Mouse (Mus musculus): ENCODE measurements around the gene Cfap299. TPM values are rescaled to one million over a fixed set of nuclear protein-coding genes. Genes with fewer than 3 reads are reported as not detected.

Cfap299 gene
- polyA plus RNA-seq, 1 experiment from 2014 or later: 0.41 TPM

GRCm38 (mm10) chr5:98550285-98550684 lies 221.2 kb downstream of the Cfap299 start:
- H3K36me3 ChIP-seq (ENCODE audit: control insufficient read depth, insufficient read depth, low read length): no peaks in the 10 kb centered on the region
- H3K27ac ChIP-seq (replicated peaks in 1 of 2; ENCODE audit: control insufficient read depth in 1 of 2, insufficient read depth in 1 of 2, low read depth in 2 of 2, low read length in 2 of 2): no peak overlapping the region
- H3K4me3 ChIP-seq (ENCODE audit: control insufficient read depth in 1 of 2, insufficient read depth in 1 of 2, low read depth in 1 of 2, low read length in 2 of 2): no peak overlapping the region
- H3K9me3 ChIP-seq (ENCODE audit: control insufficient read depth, low read length): no peaks in the 10 kb centered on the region
- H3K4me2 ChIP-seq (ENCODE audit: low read length): no peak overlapping the region
- H3K27me3 ChIP-seq (ENCODE audit: control insufficient read depth, insufficient read depth, low read length): no peaks in the 10 kb centered on the region
- no peak for ATAC-seq (ENCODE audit: insufficient number of reproducible peaks, insufficient read depth, low FRiP score, low read depth)
- H3K4me1 ChIP-seq (ENCODE audit: control insufficient read depth in 2 of 2, insufficient read depth in 2 of 2, low read length in 2 of 2): no peaks in the 10 kb centered on the region
- H3K9ac ChIP-seq (ENCODE audit: low read length): no peak overlapping the region
- 43% methylated on average over 5 of the region's 5 CpGs for WGBS

DNA sequence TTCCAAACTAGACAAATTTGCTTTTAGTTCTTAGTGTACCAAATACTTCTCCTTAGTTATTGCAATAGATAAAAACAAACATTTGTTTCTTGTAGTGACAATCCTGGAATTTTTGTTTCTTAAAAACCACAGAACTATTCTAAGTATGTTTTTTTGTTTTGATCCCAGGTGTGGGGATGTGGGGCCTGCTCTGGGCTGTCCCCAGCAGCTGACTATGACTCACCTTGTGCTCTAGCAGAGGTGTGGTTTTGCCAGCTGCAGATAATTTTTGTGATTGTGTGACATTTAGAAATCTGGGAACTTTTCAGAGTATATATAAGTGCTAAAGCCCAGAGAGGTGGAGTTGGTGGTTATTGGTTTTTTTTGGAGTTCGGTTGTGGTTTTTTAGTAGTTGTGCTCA lies 221.8 kb downstream of the Cfap299 start:
- no peak for ATAC-seq (ENCODE audit: insufficient number of reproducible peaks, insufficient read depth, low FRiP score, low read depth)
- no peaks in the 10 kb centered on the region for H3K9me3 ChIP-seq (ENCODE audit: control insufficient read depth, low read length)
- H3K9ac ChIP-seq (ENCODE audit: low read length): no peak overlapping the region
- WGBS: 84% methylated on average over 1 of the region's 1 CpGs
- no peaks in the 10 kb centered on the region for H3K27me3 ChIP-seq (ENCODE audit: control insufficient read depth, insufficient read depth, low read length)
- no peak overlapping the region for H3K4me3 ChIP-seq (ENCODE audit: control insufficient read depth in 1 of 2, insufficient read depth in 1 of 2, low read depth in 1 of 2, low read length in 2 of 2)
- H3K4me2 ChIP-seq (ENCODE audit: low read length): no peak overlapping the region
- no peaks in the 10 kb centered on the region for H3K4me1 ChIP-seq (ENCODE audit: control insufficient read depth in 2 of 2, insufficient read depth in 2 of 2, low read length in 2 of 2)
- H3K36me3 ChIP-seq (ENCODE audit: control insufficient read depth, insufficient read depth, low read length): no peaks in the 10 kb centered on the region
- H3K27ac ChIP-seq (replicated peaks in 1 of 2; ENCODE audit: control insufficient read depth in 1 of 2, insufficient read depth in 1 of 2, low read depth in 2 of 2, low read length in 2 of 2): no peak overlapping the region

GRCm38 (mm10) chr5:98552395-98552794 lies 223.3 kb downstream of the Cfap299 start, which contains the start of gene Gm11111:
Gm11111 (plus strand) TSS chr5:98552695.
- no peak within 1 kb of the TSS for H3K4me3 ChIP-seq (ENCODE audit: control insufficient read depth in 1 of 2, insufficient read depth in 1 of 2, low read depth in 1 of 2, low read length in 2 of 2)
- H3K9ac ChIP-seq (ENCODE audit: low read length): no peak within 1 kb of the TSS
- no peak for ATAC-seq (ENCODE audit: insufficient number of reproducible peaks, insufficient read depth, low FRiP score, low read depth)
- H3K9me3 ChIP-seq (ENCODE audit: control insufficient read depth, low read length): no peaks in the 10 kb centered on the region
- H3K36me3 ChIP-seq (ENCODE audit: control insufficient read depth, insufficient read depth, low read length): no peaks in the 10 kb centered on the region
- no peak within 1 kb of the TSS for H3K27ac ChIP-seq (replicated peaks in 1 of 2; ENCODE audit: control insufficient read depth in 1 of 2, insufficient read depth in 1 of 2, low read depth in 2 of 2, low read length in 2 of 2)
- H3K27me3 ChIP-seq (ENCODE audit: control insufficient read depth, insufficient read depth, low read length): no peaks in the 10 kb centered on the region
- H3K4me1 ChIP-seq (ENCODE audit: control insufficient read depth in 2 of 2, insufficient read depth in 2 of 2, low read length in 2 of 2): no peaks in the 10 kb centered on the region
- H3K4me2 ChIP-seq (ENCODE audit: low read length): no peak within 1 kb of the TSS

GRCm38 (mm10) chr5:98552811-98553601 lies 223.9 kb downstream of the Cfap299 start:
- ATAC-seq (ENCODE audit: insufficient number of reproducible peaks, insufficient read depth, low FRiP score, low read depth): no peak
- no peaks in the 10 kb centered on the region for H3K27me3 ChIP-seq (ENCODE audit: control insufficient read depth, insufficient read depth, low read length)
- H3K9me3 ChIP-seq (ENCODE audit: control insufficient read depth, low read length): no peaks in the 10 kb centered on the region
- H3K27ac ChIP-seq (replicated peaks in 1 of 2; ENCODE audit: control insufficient read depth in 1 of 2, insufficient read depth in 1 of 2, low read depth in 2 of 2, low read length in 2 of 2): no peak overlapping the region
- H3K36me3 ChIP-seq (ENCODE audit: control insufficient read depth, insufficient read depth, low read length): no peaks in the 10 kb centered on the region
- WGBS: 74% methylated on average over 7 of the region's 7 CpGs
- no peak overlapping the region for H3K4me2 ChIP-seq (ENCODE audit: low read length)
- no peaks in the 10 kb centered on the region for H3K4me1 ChIP-seq (ENCODE audit: control insufficient read depth in 2 of 2, insufficient read depth in 2 of 2, low read length in 2 of 2)
- no peak overlapping the region for H3K4me3 ChIP-seq (ENCODE audit: control insufficient read depth in 1 of 2, insufficient read depth in 1 of 2, low read depth in 1 of 2, low read length in 2 of 2)
- H3K9ac ChIP-seq (ENCODE audit: low read length): no peak overlapping the region

GRCm38 (mm10) chr5:98561301-98561700 lies 232.2 kb downstream of the Cfap299 start:
- H3K4me2 ChIP-seq (ENCODE audit: low read length): no peak overlapping the region
- no peaks in the 10 kb centered on the region for H3K36me3 ChIP-seq (ENCODE audit: control insufficient read depth, insufficient read depth, low read length)
- H3K4me3 ChIP-seq (ENCODE audit: control insufficient read depth in 1 of 2, insufficient read depth in 1 of 2, low read depth in 1 of 2, low read length in 2 of 2): no peak overlapping the region
- no peaks in the 10 kb centered on the region for H3K27me3 ChIP-seq (ENCODE audit: control insufficient read depth, insufficient read depth, low read length)
- H3K4me1 ChIP-seq (ENCODE audit: control insufficient read depth in 2 of 2, insufficient read depth in 2 of 2, low read length in 2 of 2): no peaks in the 10 kb centered on the region
- 76% methylated on average over 4 of the region's 4 CpGs for WGBS
- H3K9me3 ChIP-seq (ENCODE audit: control insufficient read depth, low read length): no peaks in the 10 kb centered on the region
- no peak for ATAC-seq (ENCODE audit: insufficient number of reproducible peaks, insufficient read depth, low FRiP score, low read depth)
- no peak overlapping the region for H3K9ac ChIP-seq (ENCODE audit: low read length)
- H3K27ac ChIP-seq (replicated peaks in 1 of 2; ENCODE audit: control insufficient read depth in 1 of 2, insufficient read depth in 1 of 2, low read depth in 2 of 2, low read length in 2 of 2): no peak overlapping the region

DNA sequence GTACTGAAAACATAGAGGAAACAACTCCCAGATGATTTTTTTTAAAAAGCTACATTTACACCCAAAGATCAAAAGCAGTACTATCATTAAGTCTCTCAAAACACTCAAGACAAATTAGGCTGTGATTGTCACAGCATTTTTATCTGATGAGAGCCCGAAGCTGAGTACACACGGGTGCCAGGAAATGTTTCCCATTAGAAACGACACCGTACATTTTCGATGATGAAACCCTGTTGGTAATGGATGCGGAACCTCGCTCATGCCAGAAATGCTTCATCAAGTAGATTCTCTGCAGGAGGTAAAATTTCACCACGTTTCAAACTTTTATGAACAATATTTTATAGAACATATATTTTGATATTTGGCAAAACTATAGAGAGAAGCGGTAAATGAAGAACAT lies 233.7 kb downstream of the Cfap299 start:
- no peak for ATAC-seq (ENCODE audit: insufficient number of reproducible peaks, insufficient read depth, low FRiP score, low read depth)

GRCm38 (mm10) chr5:98563801-98564200 lies 234.7 kb downstream of the Cfap299 start:
- H3K9me3 ChIP-seq (ENCODE audit: control insufficient read depth, low read length): no peaks in the 10 kb centered on the region
- no peak overlapping the region for H3K9ac ChIP-seq (ENCODE audit: low read length)
- H3K4me3 ChIP-seq (ENCODE audit: control insufficient read depth in 1 of 2, insufficient read depth in 1 of 2, low read depth in 1 of 2, low read length in 2 of 2): no peak overlapping the region
- ATAC-seq (ENCODE audit: insufficient number of reproducible peaks, insufficient read depth, low FRiP score, low read depth): no peak
- no peaks in the 10 kb centered on the region for H3K27me3 ChIP-seq (ENCODE audit: control insufficient read depth, insufficient read depth, low read length)
- no peak overlapping the region for H3K4me2 ChIP-seq (ENCODE audit: low read length)
- peaks cover 0 to 7% of the 10 kb centered on the region in 2 experiments; a peak in 3 of 4 replicates for H3K4me1 ChIP-seq (ENCODE audit: control insufficient read depth in 2 of 2, insufficient read depth in 2 of 2, low read length in 2 of 2)
- 58% methylated on average over 9 of the region's 9 CpGs for WGBS
- H3K27ac ChIP-seq (replicated peaks in 1 of 2; ENCODE audit: control insufficient read depth in 1 of 2, insufficient read depth in 1 of 2, low read depth in 2 of 2, low read length in 2 of 2): no peak overlapping the region
- H3K36me3 ChIP-seq (ENCODE audit: control insufficient read depth, insufficient read depth, low read length): no peaks in the 10 kb centered on the region

More for the DNA sequence above, 233.7 kb downstream of the Cfap299 start:
- H3K36me3 ChIP-seq (ENCODE audit: control insufficient read depth, insufficient read depth, low read length): no peaks in the 10 kb centered on the region
- H3K4me2 ChIP-seq (ENCODE audit: low read length): no peak overlapping the region
- H3K27me3 ChIP-seq (ENCODE audit: control insufficient read depth, insufficient read depth, low read length): no peaks in the 10 kb centered on the region
- H3K9ac ChIP-seq (ENCODE audit: low read length): no peak overlapping the region
- no peak overlapping the region for H3K27ac ChIP-seq (replicated peaks in 1 of 2; ENCODE audit: control insufficient read depth in 1 of 2, insufficient read depth in 1 of 2, low read depth in 2 of 2, low read length in 2 of 2)
- H3K9me3 ChIP-seq (ENCODE audit: control insufficient read depth, low read length): no peaks in the 10 kb centered on the region
- H3K4me3 ChIP-seq (ENCODE audit: control insufficient read depth in 1 of 2, insufficient read depth in 1 of 2, low read depth in 1 of 2, low read length in 2 of 2): no peak overlapping the region
- peaks cover 0 to 7% of the 10 kb centered on the region in 2 experiments; a peak in 2 of 4 replicates for H3K4me1 ChIP-seq (ENCODE audit: control insufficient read depth in 2 of 2, insufficient read depth in 2 of 2, low read length in 2 of 2)
- WGBS: 75% methylated on average over 9 of the region's 9 CpGs

All from heart, embryonic 14.5 days (tissue).